Mouse (Mus musculus): ENCODE measurements at regions not wholly inside any gene's neighbourhood (a gene's known extent, or its start where the extent isn't known, plus 50 kb on each side); places are given as distances from the start of the nearest gene placed in this dataset.
A peak's percentile ranks its signal among the peaks of the same experiment; 100 is the strongest.

DNA sequence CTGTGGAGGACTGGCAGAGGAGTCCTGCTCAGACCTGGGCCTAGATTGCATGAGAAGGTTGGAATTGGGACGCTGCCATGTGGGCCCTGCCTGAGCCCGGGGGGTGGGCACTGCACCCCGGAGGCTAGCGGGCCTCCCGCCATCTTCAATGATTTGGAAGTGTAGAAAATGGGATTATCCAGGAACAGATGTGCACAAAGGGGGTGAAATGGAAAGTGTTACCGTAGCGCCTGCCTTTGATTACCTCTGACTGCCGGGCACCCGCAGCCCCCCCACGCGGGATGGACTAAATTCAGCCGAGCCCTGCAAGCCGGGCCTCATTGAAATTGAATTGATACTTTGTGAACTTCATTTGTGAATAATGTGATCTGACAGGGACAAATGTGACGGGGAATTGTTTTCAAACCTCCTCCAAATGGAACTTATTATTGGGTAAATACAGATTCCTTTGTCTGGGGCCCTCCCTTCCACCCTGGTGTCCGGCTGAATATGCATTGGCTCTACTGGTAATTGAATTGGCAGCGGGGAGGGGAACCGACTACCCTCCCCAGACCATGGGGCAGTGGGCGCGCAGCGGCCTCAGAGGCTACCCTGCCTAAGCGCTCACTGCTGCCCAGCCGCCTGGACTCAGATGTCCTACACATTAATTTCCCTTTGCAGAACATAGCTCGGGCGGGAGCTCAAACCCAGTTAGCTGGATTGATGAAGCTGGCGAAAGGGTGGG lies 77.9 kb upstream of the Nkx1-1 start:
- peak overlapping the region; percentile 31; the same call in 1 of the 2 replicates for H3K9ac ChIP-seq (replicated peaks)
- peak overlapping the region; percentile 10; the same call in 1 of the 2 replicates for H3K4me3 ChIP-seq
- peak; percentile 82 for ATAC-seq (ENCODE audit: low FRiP score, low read depth)
- 23% methylated on average over 25 of the region's 25 CpGs for WGBS
- H3K9me3 ChIP-seq: no peaks in the 10 kb centered on the region
- peak overlapping the region; percentile 82 for H3K27ac ChIP-seq (replicated peaks)
- peaks cover 47% of the 10 kb centered on the region for H3K27me3 ChIP-seq
- H3K4me1 ChIP-seq: peaks cover 19% of the 10 kb centered on the region
- H3K4me2 ChIP-seq (replicated peaks): peak overlapping the region; percentile 46
- H3K36me3 ChIP-seq: no peaks in the 10 kb centered on the region

DNA sequence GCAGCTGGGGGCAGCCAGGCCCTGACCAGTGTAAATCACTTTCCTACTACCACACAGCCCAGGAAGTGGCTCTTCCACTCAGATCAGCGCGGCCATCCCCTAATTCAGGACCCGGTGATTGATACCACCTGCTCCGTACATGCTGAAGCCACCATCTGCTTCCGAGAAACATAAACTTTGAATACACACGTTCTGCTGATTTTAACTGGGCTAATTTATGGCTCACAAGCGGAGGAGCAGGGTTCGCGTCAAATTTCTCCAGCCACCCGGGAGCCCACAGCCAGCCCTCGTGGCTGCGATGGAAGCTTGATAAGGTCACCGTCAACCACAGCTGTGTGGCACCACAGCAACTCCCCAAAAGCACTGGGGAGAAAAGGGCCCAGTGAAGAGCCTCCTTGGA lies 72.0 kb upstream of the Nkx1-1 start:
- no peak overlapping the region for H3K4me3 ChIP-seq
- H3K27ac ChIP-seq (replicated peaks): no peak overlapping the region
- H3K4me1 ChIP-seq: peaks cover 28% of the 10 kb centered on the region
- 55% methylated on average over 13 of the region's 13 CpGs for WGBS
- no peaks in the 10 kb centered on the region for H3K36me3 ChIP-seq
- peaks cover 57% of the 10 kb centered on the region for H3K27me3 ChIP-seq
- 0 out of 2 replicates have a peak, but pooled peaks have one; percentile 23 for ATAC-seq (ENCODE audit: low FRiP score, low read depth)
- no peak overlapping the region for H3K4me2 ChIP-seq (replicated peaks)
- H3K9me3 ChIP-seq: no peaks in the 10 kb centered on the region
- H3K9ac ChIP-seq (replicated peaks): no peak overlapping the region

DNA sequence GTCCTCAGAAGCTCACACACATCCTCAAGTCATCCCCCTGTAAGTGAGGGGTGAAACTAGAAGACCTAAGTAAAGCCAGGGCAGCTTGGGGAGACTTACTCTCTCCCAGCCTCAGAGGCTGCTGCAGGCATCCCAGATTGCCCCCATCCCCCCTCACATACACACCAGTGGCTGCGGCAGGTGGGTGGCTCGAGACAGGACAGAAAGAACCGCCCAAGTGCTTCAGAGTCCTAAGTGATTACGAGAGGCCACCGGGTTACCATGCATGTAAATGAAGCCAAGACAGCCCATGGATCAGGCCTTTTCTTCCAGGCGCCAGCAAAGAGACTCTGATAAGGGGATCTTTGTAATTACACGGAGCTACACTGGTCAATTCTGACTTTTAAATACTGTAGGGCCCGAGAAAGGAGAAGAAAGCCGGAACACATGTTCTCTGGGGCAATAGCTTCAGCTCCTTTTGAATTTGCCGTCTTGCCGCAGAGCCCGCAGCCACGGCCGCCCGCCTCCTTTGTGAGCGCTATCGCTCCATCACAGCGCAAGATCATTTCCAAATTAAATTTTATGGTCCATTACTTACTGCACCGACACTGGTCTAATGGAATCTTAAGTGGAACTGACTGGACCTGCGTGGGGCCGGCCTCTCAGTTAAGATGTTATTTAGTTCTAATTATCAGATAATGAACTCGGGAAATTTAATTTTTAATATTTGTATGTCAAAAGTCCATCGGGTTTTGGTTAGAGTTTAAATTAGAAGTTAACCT lies 68.1 kb upstream of the Nkx1-1 start:
- Histone ChIP-seq H3K4me2 (replicated peaks) (peak overlapping the region; percentile 6), H3K4me3 (no peak overlapping the region), H3K27ac (replicated peaks) (peak overlapping the region; percentile 21; the same call in 1 of the 2 replicates), H3K9ac (replicated peaks) (no peak overlapping the region), H3K4me1 (peaks cover 32% of the 10 kb centered on the region), H3K36me3 (no peaks in the 10 kb centered on the region), H3K27me3 (peaks cover 66% of the 10 kb centered on the region), H3K9me3 (no peaks in the 10 kb centered on the region)
- ATAC-seq (ENCODE audit: low FRiP score, low read depth): peak; percentile 24; the same call in 1 of the 2 replicates
- WGBS: 40% methylated on average over 23 of the region's 23 CpGs

DNA sequence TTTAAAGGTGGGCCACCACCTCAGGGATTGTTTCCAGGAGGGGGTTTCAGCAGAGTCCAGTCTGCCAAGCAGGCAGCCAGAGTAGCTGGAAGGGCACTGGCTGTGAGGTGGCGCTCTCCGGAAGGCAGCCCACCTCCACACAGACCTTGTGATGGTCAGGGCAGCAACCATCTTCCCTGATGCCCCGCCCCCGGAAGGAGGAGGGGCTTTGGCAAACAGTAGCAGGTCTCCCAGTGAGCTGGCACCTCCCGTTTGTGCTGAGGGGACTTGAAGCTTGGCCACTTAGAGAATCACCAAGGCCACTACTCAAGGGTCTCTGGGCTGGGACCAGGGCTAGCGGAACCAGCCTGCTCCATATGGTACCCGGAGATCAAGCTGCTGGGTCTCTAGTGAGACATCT lies 67.4 kb upstream of the Nkx1-1 start:
- no peak overlapping the region for H3K4me3 ChIP-seq
- 50% methylated on average over 7 of the region's 7 CpGs for WGBS
- no peak overlapping the region; the same call in 1 of the 2 replicates for H3K27ac ChIP-seq (replicated peaks)
- H3K9ac ChIP-seq (replicated peaks): no peak overlapping the region
- peaks cover 27% of the 10 kb centered on the region for H3K4me1 ChIP-seq
- H3K27me3 ChIP-seq: peaks cover 59% of the 10 kb centered on the region
- H3K36me3 ChIP-seq: no peaks in the 10 kb centered on the region
- no peaks in the 10 kb centered on the region for H3K9me3 ChIP-seq
- H3K4me2 ChIP-seq (replicated peaks): peak overlapping the region; percentile 6; the same call in 1 of the 2 replicates
- ATAC-seq (ENCODE audit: low FRiP score, low read depth): no peak

DNA sequence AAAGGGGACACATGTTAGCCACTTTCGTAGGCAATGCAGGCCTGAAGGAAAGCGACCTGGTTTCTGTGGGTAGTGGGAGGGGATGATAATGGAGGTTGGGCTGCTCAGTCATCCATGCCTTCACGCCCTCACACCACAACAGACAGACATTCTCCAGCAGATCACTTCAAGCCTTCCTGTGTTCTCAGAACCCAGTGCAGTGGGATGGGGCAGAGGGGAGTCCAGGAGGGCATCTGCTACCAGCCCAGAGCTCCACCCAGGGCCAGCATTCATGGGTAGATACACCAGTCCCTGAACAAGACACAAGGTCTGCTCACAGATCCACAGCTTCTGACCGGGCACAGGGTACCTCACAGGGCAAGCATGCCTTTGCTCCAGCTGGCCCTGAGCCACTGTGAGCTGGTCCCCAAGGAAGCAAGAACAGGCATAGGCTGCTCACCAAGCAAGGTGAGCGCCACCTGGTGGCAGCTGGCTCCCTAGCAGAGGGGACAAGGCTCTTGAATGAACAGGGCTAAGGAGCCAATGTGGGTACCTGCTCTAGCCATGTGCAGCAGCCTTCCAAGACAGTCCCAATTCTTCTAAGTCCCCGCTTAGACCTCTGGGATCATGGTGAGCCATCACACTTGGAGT lies 62.2 kb upstream of the Nkx1-1 start:
- Histone ChIP-seq H3K4me2 (replicated peaks) (no peak overlapping the region), H3K9me3 (no peaks in the 10 kb centered on the region), H3K27ac (replicated peaks) (no peak overlapping the region), H3K27me3 (peaks cover 34% of the 10 kb centered on the region), H3K36me3 (no peaks in the 10 kb centered on the region), H3K4me3 (no peak overlapping the region), H3K9ac (replicated peaks) (no peak overlapping the region), H3K4me1 (peaks cover 13% of the 10 kb centered on the region)
- ATAC-seq (ENCODE audit: low FRiP score, low read depth): peak; percentile 85
- 18% methylated on average over 6 of the region's 6 CpGs for WGBS

DNA sequence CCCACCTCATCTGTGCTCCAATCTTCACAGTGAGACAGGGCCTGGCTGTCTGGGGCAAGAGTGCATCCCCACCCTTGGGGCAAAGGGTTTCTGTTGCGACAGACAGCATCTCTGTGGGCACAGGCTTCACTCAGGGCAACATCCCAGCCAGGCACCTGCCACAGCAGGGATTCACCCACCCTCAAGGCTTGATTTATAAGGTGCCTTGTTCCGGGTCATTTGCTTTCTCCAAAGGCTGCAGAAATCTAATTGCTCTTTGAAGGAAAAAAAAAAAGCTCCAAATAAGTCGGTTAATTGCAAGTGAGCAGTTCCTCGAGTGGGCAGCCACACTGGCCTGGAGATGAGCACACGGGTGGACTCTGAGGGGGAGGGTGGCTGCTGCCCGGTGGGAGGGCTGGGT lies 61.5 kb upstream of the Nkx1-1 start:
- WGBS: 39% methylated on average over 6 of the region's 6 CpGs
- Histone ChIP-seq H3K4me3 (no peak overlapping the region), H3K27me3 (peaks cover 34% of the 10 kb centered on the region), H3K27ac (replicated peaks) (no peak overlapping the region), H3K4me2 (replicated peaks) (no peak overlapping the region), H3K4me1 (peaks cover 7% of the 10 kb centered on the region; the same call in 1 of the 2 replicates), H3K9me3 (no peaks in the 10 kb centered on the region), H3K9ac (replicated peaks) (no peak overlapping the region), H3K36me3 (no peaks in the 10 kb centered on the region)
- ATAC-seq (ENCODE audit: low FRiP score, low read depth): no peak

DNA sequence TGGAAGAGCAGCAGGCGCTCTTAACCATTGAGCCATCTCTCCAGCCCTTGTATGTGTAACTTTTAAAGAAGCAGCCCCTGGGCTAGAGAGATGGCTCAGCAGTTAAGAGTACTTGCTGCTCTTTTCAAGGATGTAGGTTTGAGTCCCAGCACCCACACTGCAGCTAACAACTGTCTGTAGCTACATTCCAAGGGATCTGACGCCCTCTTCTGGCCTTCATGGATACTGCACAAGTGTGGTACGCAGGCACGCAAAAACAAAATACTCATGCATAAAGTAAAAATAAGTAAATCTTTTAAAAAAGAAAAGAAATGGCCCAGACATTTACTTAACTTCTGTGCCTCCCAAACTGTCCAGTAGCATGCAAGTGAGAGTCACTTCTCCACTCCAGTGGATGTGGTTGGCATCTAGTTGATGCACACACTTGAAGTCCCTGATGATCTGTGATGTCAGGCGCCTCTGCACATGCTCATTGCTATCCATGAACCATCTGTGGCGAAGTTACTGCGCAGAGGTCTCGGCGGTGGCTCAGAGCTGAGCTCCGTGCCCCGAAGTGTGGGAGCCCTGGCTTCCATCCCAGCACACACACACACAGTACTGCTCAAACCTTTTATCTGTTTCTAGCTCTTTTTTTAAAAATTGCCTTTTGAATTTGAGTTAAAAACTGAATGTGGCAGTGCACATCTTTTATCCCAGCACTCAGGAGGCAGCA lies 59.0 kb upstream of the Nkx1-1 start:
- no peaks in the 10 kb centered on the region for H3K9me3 ChIP-seq
- peaks cover 27% of the 10 kb centered on the region for H3K27me3 ChIP-seq
- H3K4me1 ChIP-seq: peaks cover 18% of the 10 kb centered on the region
- no peak overlapping the region for H3K9ac ChIP-seq (replicated peaks)
- no peak overlapping the region for H3K27ac ChIP-seq (replicated peaks)
- ATAC-seq (ENCODE audit: low FRiP score, low read depth): no peak
- no peaks in the 10 kb centered on the region for H3K36me3 ChIP-seq
- H3K4me3 ChIP-seq: no peak overlapping the region
- H3K4me2 ChIP-seq (replicated peaks): no peak overlapping the region
- WGBS: 87% methylated on average over 11 of the region's 11 CpGs

DNA sequence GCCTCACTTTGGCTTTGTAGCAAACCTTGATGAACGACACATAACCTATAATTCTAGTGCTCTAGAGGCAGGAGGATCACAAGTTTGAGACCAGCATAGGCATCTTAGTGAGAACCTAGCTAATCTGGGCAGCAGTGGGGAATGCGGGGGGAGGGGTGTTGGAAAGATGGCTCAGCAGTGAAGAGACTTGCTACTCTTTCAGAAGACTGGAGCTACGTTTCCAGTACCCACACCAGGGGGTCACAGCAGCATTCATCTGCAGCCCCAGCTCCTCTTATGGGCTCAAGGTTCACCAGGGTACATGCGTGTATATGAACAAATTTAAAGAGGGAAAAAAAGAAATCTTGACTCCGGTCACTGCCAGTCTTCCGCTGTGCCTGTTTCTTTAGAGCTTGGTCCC lies 55.5 kb upstream of the Nkx1-1 start:
- no peak overlapping the region for H3K9ac ChIP-seq (replicated peaks)
- H3K36me3 ChIP-seq: no peaks in the 10 kb centered on the region
- no peak for ATAC-seq (ENCODE audit: low FRiP score, low read depth)
- no peak overlapping the region for H3K4me2 ChIP-seq (replicated peaks)
- no peaks in the 10 kb centered on the region for H3K9me3 ChIP-seq
- peaks cover 14% of the 10 kb centered on the region for H3K4me1 ChIP-seq
- H3K27ac ChIP-seq (replicated peaks): no peak overlapping the region
- peaks cover 34% of the 10 kb centered on the region for H3K27me3 ChIP-seq
- no peak overlapping the region for H3K4me3 ChIP-seq
- 66% methylated on average over 6 of the region's 6 CpGs for WGBS

DNA sequence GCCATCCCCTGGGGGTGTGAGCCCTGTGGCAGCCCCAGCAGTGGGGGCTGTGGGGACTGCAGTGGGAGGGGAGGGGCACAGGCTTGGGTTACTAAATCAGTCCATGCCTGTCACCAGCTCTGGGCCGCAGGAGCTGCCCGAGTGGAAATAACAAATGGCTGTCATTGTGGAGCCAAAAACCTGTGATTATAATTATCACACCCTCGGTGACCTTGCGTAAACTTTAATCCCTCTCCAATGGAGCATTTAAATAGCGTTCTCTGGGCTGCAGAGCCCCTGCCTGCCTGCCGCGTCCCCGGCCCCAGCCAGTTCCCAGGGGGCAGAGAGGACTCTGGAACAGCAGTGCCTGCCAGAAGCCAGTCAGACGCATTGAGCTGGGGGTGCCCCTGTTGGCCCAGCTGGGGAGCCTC lies 54.4 kb upstream of the Nkx1-1 start:
- no peaks in the 10 kb centered on the region for H3K9me3 ChIP-seq
- ATAC-seq (ENCODE audit: low FRiP score, low read depth): peak; percentile 47; the same call in 1 of the 2 replicates
- H3K27ac ChIP-seq (replicated peaks): no peak overlapping the region
- H3K4me3 ChIP-seq: no peak overlapping the region
- no peak overlapping the region for H3K9ac ChIP-seq (replicated peaks)
- 3% methylated on average over 9 of the region's 9 CpGs for WGBS
- peaks cover 34% of the 10 kb centered on the region for H3K27me3 ChIP-seq
- peak overlapping the region; percentile 21; the same call in 1 of the 2 replicates for H3K4me2 ChIP-seq (replicated peaks)
- peaks cover 14% of the 10 kb centered on the region for H3K4me1 ChIP-seq
- no peaks in the 10 kb centered on the region for H3K36me3 ChIP-seq

DNA sequence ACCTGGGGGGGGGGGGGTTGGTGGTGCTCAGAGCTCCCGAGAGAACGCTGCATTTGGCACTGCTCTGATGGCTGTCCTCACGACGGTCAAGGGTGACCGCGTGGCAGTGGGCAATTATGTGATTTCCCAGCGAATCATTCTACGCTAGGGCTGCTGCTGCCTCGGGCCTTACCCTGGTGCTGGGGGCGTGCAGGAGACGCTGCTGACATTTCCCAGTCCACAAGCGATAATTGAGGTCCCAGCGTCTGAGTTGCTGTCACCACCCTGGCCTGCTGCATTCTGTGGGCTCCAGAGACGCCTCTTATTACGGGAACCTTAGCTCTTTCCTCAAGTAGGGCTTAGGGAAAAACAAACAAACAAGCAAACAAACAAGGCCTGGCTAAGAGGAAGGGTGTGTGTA lies 52.0 kb upstream of the Nkx1-1 start:
- 65% methylated on average over 15 of the region's 15 CpGs for WGBS

More for the DNA sequence above, 52.0 kb upstream of the Nkx1-1 start:
- ATAC-seq (ENCODE audit: low FRiP score, low read depth): no peak
- H3K9ac ChIP-seq (replicated peaks): no peak overlapping the region
- no peak overlapping the region for H3K4me3 ChIP-seq
- H3K36me3 ChIP-seq: no peaks in the 10 kb centered on the region
- H3K27ac ChIP-seq (replicated peaks): no peak overlapping the region
- no peak overlapping the region for H3K4me2 ChIP-seq (replicated peaks)
- H3K9me3 ChIP-seq: no peaks in the 10 kb centered on the region
- peaks cover 38% of the 10 kb centered on the region for H3K27me3 ChIP-seq
- peaks cover 15% of the 10 kb centered on the region for H3K4me1 ChIP-seq

Measured in midbrain, embryonic 12.5 days (tissue).